Mouse (Mus musculus): Measurements from ENCODE around the gene Fkbp1a.

Gene Fkbp1a

GRCm38 (mm10) chr2:151542323-151543062 is at the start of gene Fkbp1a:
TSS of gene Fkbp1a (plus strand) at chr2:151542483.
- DNase-seq: peak; percentile 99

GRCm38 (mm10) chr2:151494035-151494803 is 48.1 kb upstream of the Fkbp1a start, which contains the start of gene Nsfl1c:
TSS of gene Nsfl1c (plus strand) at chr2:151494182.
- peak; percentile 98 to 99 for DNase-seq

GRCm38 (mm10) chr2:151498358-151498757 is 43.9 kb upstream of the Fkbp1a start:
- DNase-seq: no peak

DNA sequence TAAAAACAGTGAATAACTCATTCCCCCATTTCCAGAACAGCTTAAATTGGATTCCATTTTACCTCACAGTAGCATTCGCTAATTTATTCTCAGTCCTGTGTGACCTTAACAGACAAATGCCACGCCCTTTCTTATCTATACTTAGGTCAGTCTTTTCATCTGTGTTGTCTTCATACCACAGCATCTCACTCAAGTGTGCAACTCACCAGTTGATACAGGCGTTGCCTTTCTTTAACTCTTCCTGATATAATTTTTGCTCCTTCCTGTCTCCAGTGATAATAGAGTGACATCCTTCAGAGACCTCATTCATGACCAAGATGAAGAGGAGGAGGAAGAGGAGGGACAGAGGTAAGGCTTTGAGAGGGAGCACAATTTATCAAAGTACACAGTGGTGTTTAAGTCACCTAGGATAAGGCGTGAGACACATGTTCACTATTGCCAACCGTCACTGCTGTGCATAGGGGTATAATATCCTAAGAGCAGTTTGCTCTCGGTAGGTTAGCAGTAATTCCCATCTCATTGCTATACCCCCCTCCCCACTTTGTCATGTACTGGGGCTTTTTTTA is 41.8 kb upstream of the Fkbp1a start:
- DNase-seq: no peak

GRCm38 (mm10) chr2:151504226-151504625 is 38.1 kb upstream of the Fkbp1a start:
- no peak for DNase-seq

- DNase-seq: peak; percentile 48 to 59
Measured at GRCm38 (mm10) chr2:151512199-151512598, 30.1 kb upstream of the Fkbp1a start.

DNA sequence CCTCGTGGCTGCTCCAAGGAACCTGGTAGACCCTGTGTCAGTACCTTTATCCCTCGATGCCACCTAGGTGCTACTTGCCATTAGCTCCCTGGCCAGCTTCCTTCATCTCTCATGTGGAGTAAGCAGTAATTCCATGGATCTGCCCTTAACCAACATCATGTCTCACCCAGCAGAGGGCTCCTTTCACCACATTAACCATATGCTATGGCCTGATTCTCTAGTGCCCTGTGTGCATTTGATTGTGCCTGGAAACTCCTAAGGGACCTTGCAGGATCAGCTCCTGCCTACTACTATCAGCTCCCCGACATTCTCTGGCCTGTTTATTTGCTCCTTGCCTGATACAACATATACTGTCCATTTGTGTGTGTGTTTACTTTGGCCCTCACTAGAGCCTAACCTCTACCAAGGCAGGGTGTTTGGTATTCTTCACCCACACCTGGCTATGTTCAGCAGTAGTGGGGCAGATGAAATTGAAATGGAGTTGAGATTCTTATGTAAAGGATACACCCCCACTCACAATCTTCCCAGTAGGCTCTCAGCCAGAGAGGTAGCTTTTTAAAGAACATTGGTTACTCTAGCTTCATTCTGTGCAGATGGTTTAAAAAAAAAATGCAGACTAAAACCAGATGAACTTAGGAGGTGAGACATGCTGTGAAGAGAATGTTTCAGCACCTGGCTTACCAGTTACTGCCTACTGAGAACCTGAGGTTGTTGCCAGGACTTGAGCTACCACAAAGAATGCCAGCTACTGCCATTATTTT is 28.6 kb upstream of the Fkbp1a start:
- DNase-seq: no peak

DNA sequence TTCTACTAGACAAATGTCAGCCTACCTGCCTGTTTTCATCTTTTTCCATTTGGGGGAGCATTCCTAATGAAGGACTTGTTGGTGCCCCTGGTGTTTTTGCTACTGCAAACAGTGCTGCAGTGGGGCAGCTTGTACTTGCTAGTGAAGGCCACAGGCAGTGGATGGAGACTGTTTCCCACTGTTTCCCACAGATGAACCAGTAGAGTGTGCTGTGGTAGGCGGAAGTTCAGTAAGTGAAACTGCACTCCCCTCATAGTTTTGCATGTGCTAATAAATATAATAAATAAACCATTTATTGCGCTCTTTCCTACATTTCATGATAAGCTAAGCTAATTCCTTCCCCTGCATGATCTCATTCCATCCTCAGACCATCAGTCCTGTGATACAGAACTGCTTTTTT is 23.3 kb upstream of the Fkbp1a start:
- DNase-seq: no peak

DNA sequence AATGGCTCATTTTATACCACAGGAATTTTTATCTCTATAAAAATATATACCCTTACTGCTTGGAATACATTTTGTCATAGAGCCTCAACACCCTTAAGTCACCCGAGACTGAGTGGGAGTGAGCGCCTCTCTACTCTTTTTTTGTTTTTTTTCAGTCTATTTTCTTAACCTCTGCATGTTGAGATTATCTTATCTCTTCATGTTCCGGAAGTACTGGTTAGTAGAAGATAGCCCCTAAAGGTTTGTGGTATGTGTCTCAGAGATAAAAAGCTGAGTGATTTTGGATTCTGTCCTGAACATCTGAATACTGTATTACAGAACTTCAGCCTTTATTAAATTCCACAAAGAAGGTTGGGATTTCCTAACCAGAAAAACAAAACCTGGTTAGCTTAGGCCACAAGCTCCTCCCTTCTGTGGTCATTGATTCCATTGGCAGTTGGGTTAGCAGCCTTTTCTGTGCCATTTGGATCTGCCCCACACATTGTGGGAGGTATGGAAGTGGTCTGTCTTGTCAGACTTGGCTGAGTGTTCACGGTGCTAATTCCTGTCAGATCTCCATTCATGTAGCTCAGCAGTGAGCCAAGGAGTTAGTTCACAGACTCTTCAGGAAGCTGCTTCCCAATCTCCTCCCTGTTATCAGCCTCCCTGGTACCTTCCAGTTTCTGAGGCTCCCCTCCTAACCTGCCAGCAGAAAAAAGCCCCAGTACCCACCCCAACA is 17.8 kb upstream of the Fkbp1a start:
- peak in 1 of 2 experiments; percentile 32 for DNase-seq

DNA sequence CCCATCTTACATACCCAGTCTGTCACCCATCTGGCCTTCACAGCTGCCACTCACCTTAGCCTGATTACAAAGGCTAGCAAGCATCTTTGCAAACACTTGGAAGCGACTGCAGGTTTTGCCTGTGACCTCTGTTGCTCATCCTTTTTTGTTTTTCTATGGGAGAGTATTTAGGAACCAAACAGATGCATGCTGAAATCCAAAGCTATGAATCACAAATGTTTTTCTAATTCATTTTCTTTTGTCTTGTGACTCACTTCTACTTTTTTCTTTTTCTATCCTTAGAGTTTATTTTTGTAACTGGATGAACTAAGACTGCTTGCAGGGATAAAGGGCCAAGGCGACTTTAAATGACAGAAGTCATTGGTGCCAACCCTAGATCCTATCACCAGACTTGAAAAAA is 16.8 kb upstream of the Fkbp1a start:
- no peak for DNase-seq

- DNase-seq: no peak
Measured at GRCm38 (mm10) chr2:151528066-151528465, 14.2 kb upstream of the Fkbp1a start.

- DNase-seq: peak in 1 of 2 experiments; percentile 24
Measured at GRCm38 (mm10) chr2:151529169-151529568, 13.1 kb upstream of the Fkbp1a start.

- DNase-seq: no peak
Measured at GRCm38 (mm10) chr2:151530378-151531230, 11.7 kb upstream of the Fkbp1a start.

GRCm38 (mm10) chr2:151533632-151534031 is 8.7 kb upstream of the Fkbp1a start:
- no peak for DNase-seq

GRCm38 (mm10) chr2:151535961-151536617 is 6.2 kb upstream of the Fkbp1a start:
- DNase-seq: no peak

- peak in 1 of 2 experiments; percentile 30 for DNase-seq
Measured at GRCm38 (mm10) chr2:151536618-151536974, 5.7 kb upstream of the Fkbp1a start.

DNA sequence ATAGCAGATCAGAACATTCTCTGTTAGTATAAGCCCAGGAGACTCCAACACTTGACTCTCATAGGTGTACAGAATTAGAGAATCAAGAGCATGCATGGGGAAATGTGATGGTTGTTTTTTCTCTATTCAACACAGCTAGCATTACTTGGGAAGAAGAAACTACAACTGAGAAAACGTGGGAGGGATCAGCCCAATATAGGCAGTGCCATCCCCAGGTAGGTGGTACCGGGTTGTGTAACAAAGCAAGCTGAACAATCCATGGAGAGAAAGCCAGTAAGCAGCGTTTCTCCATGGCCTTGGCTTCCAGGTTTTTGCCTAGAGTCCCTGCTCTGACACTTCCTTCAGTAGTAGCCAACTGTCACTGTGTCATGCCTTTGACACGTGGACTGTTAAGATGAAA is 3.6 kb upstream of the Fkbp1a start:
- no peak for DNase-seq

- peak; percentile 52 to 77 for DNase-seq
Measured at GRCm38 (mm10) chr2:151543063-151543895, 996 bp downstream of the Fkbp1a start.

DNA sequence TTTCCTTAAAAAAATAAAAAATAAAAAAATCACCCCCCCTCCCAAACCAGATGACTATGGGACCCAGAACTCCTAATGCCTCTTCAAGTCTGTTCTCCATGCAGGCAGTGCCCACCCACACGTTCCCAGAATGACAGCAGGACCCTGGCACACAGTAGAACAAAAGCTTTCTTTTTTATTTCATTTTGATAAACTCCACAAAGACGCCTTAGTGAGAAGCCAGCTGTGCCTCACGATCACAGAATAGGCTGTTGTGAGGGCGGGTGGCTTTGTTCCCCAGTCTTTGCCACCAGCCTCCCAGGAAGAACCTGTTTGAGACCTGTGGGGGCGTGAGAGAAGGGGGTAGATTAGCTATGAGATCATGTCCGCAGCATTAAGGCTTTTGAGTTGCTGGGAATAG is 2.4 kb downstream of the Fkbp1a start:
- no peak for DNase-seq

DNA sequence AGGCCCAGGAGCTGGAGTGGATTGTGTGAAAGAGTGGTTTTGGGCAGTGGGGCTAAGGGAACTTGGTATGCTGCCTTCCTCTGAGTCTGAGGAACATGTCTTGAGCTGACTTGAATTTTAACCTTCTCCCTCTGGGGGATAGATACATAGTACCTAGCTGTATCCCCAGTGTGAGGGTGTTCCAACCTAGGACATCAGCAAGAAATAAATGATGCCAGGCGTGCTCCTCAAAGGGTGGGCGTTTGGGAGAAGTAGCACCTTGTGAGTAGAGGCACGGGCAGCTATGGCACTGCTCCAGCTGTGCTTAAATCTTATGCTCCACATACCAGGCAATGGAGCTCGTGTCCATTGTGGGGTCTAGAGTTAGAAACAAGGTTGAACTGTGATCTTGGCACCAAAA is 4.3 kb downstream of the Fkbp1a start:
- DNase-seq: no peak

Data from cerebellum, postnatal 14 days (tissue).